Mouse (Mus musculus) lung, adult 18-20 months (tissue): ENCODE measurements around the gene Thap4.
A peak's percentile ranks its signal among the peaks of the same experiment; 100 is the strongest.
"Not testable (repeated sequence)": the region's sequence is repeated elsewhere in the genome, so short reads cannot be mapped to it uniquely, and the experiment has no call there.

ENCODE experiments used
- DNase-seq, 2 experiments: peaks; one replicate each; pipeline ENCODE4 v3.0.0; 2022; ENCODE audit warnings: mixed read lengths in 2 of 2

The Thap4 gene

GRCm38 (mm10) chr1:93754573-93755290 lies at the start of gene Thap4:
Thap4 (minus strand) TSS chr1:93754864.
- DNase-seq = peak; percentile 93

GRCm38 (mm10) chr1:93803556-93804507 lies 49.2 kb upstream of the Thap4 start, which contains the start of gene Ing5:
Ing5 (plus strand) TSS chr1:93803965.
- DNase-seq = peak; percentile 99

DNA sequence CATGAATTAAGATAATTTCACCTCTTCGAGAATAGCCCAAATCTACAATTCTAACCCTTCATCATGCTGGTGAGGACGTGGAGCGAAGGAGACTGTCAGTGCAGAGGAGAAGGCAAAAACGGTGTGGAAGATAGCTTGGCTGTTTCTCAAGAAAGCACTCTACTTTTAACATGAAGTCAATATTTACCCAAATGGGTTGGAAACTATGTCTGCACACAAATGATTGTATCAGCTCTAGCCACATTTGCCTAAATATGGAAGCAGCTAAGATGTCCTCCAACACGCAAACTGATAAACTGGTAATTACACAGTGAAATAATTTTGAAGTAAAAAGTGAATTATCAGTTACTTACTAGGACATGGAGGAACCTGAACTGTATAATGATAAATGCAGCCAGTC lies 48.1 kb upstream of the Thap4 start:
- no peak for DNase-seq

- DNase-seq = peak; percentile 95 to 96
These were observed 47.1 kb upstream of the Thap4 start, which contains the start of gene Dtymk for GRCm38 (mm10) chr1:93801741-93802238. Dtymk (minus strand) TSS chr1:93801934.

DNA sequence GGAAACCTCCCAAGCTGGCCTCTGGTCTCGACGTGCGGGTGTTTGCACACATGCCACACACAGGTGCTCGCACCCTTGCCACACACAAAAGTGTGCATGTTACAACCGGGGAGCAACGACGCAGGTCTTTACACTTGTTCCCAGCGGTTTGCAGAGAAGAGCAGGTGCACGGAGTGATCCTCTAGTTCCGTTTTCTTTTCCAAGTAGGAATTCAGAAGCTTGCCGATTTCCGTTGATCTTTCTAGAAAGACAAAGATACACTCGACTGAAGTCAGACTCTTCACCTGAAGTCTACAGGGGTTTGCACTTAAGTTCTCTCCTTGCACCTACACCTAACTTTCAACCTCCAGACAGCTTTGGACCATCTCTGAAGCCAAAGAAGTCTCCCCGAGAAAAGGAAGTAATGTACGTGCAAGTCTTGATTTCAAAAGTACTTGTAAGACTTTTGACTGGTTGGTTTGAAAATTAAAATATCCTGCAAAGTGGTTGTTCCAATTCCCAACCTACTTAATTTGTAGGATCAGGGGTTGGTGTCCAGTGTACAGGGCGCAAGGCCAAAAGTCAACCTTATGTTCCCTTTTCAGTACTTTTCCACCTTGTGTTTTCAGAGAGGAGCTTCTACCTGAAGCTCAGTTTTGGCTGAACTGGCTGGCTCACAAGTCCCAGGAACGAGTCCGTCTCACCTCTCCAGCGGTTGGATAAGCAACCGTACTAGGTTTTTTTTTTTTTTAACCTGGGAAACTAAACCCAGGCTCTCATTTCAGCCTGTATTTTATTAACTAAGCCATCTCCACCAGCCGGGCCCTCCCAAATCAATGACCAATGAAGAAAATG lies 46.2 kb upstream of the Thap4 start:
- no peak for DNase-seq

- no peak for DNase-seq
These were observed 41.2 kb upstream of the Thap4 start for GRCm38 (mm10) chr1:93795886-93796285.

GRCm38 (mm10) chr1:93794526-93794925 lies 39.9 kb upstream of the Thap4 start:
- DNase-seq = no peak

DNA sequence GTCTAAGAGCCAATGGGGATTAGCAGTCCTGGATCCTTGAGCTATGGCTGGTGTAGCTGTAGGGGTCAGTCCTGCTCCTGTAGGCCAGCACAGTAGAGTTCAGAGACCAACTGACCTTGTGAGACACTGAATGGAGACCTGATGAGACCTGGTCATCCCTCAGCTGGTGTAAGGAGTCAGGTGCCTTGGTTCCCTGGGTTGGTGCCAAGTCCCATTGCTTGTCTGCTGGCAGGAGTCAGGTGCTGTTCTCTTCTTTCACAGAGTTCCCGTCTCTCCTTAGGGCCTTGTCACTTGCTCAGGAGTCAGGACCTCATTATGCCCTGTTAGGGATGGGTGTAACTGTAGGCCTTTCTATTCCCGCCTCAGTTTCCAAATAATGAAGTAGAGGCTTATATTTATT lies 32.2 kb upstream of the Thap4 start:
- DNase-seq = no peak

DNA sequence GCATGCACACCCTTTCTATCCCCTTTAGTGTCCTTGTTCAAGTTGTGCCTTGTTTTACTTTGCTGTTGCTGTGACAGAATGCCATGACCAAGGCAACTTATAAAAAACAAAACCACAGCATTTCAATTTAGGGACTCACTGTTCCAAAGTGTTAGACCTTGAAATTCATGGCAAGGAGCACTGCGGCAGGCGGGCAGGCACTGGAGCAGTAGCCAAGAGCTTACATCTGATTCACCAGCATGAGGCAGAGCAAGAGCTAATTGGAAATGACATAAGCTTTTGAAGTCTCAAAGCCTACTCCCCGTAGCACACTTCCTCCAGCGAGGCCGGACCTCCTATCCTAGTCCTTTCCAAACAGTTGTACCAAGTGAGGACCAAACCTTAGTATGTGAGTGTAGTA lies 22.0 kb upstream of the Thap4 start:
- DNase-seq = no peak

DNA sequence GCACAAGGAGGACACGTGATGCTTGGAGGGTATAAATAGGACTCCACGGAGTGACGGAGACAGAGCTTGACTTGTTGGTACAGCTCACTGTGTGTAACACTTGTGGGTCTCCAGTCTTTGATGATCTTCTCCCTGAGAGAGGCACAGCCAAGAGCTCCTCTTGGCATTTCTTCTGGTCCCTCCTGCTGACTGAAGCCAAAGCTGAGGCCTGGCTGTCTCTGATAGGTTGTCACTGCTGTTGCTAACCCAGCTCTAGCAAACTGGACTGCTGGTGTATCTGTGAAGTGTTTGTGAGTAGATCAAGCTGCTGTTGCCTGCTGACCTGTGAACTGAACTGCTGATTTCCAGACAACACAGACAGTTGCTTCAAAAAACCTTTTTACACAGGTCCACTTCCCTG lies 15.2 kb upstream of the Thap4 start:
- peak; percentile 36 to 60 for DNase-seq

- no peak for DNase-seq
These were observed 12.9 kb upstream of the Thap4 start for GRCm38 (mm10) chr1:93767600-93767999.

DNA sequence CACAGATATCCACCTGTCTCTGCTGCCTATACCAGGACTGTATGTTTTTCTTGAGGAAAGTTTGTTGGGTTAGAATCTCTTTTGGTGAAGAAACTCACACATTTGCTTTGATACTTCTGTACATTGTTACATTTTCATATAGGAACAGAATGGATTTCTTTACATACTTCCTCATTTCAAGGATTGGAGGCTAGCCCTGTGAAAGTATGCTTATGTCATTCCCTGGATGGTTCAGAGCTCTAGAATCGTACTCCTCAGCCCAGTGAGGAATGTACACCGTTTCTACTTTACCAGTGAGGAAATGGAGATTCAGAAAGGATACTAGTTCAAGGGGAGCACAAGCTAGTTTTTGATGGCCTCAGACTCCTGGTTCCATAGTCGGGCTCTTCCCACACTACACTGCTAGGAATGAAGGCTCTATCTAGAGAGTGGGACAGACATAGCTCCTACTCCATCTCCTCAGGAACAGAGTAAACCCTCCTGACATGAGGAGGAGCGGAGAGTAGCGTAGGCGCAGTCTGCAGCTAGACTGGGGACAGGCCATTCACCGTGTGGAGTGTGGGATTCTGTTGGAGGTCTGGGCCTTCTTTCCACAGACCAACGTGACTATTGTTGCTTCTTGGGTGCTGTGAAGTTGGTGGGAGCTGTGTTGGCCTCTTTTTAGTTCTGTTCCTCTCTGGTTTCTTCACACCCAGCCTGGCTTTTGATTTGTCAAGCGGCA lies 10.4 kb upstream of the Thap4 start:
- DNase-seq = no peak

- DNase-seq = not testable (repeated sequence)
These were observed 8.9 kb upstream of the Thap4 start for GRCm38 (mm10) chr1:93763531-93763930.

GRCm38 (mm10) chr1:93760076-93760475 lies 5.4 kb upstream of the Thap4 start:
- no peak for DNase-seq

- no peak for DNase-seq
These were observed 1.5 kb upstream of the Thap4 start for GRCm38 (mm10) chr1:93756154-93756553.

- DNase-seq = no peak
These were observed 954 bp upstream of the Thap4 start for GRCm38 (mm10) chr1:93755618-93756017.

DNA sequence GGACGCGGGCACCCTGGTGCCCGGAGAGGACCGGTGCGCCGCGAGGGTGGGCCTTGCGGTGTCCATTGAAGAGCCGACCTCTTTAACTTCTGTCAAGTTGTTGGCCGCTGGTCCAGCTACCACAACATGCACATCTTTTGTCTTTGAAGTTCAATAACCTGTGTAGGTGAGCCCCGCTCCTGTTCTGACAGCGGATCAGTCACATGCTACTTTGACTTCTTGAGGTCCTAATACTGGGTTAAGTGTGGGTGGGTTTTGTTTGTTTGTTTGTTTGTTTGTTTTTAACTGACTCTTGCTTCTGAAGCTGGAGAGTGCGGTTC lies 587 bp upstream of the Thap4 start:
- DNase-seq = no peak

GRCm38 (mm10) chr1:93753911-93754572 lies 622 bp downstream of the Thap4 start:
- peak in 1 of 2 experiments; percentile 21 for DNase-seq

GRCm38 (mm10) chr1:93751290-93751689 lies 3.4 kb downstream of the Thap4 start, which contains the start of gene Atg4b:
Atg4b (plus strand) TSS chr1:93751500.
- DNase-seq = no peak

DNA sequence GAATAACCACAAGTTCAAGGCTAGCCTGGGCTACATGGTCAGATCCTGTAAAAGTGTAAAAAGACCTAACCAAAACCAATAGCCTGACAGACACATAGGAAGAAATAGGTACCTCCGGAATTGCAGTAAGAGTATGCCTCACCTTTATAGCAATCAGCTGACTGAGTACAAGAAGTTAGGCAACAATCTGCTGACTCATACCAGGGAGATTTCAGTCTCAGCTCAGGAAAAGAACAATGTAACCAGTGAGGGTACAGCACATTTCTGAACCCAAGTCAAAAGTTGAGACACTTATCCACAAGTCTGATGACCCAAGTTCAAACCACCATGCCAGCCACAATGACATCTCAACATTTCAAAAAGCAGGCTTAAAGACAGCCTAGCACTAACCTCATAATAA lies 6.1 kb downstream of the Thap4 start:
- peak in 1 of 2 experiments; percentile 24 for DNase-seq

- DNase-seq = no peak
These were observed 8.5 kb downstream of the Thap4 start for GRCm38 (mm10) chr1:93746179-93746578.
